Mouse (Mus musculus): ENCODE data around the gene Mcf2l. TPM values are rescaled to one million over a fixed set of nuclear protein-coding genes. Genes with fewer than 3 reads are reported as not detected.

Mcf2l gene
- polyA plus RNA-seq, 1 experiment from 2014 or later, result 140 TPM

GRCm38 (mm10) chr8:12962541-12963380 lies 89.2 kb downstream of the Mcf2l start:
- Histone ChIP-seq H3K9me3 (ENCODE audit: control insufficient read depth, low read length) (no peaks in the 10 kb centered on the region), H3K27me3 (ENCODE audit: control insufficient read depth, insufficient read depth, low read length) (no peaks in the 10 kb centered on the region), H3K4me1 (ENCODE audit: control insufficient read depth, insufficient read depth, low read length) (peaks cover 12% of the 10 kb centered on the region), H3K4me3 (ENCODE audit: low read depth, low read length) (no peak overlapping the region), H3K36me3 (ENCODE audit: control insufficient read depth, insufficient read depth, low read length) (peaks cover 22% of the 10 kb centered on the region), H3K9ac (replicated peaks; ENCODE audit: low read depth, low read length) (no peak overlapping the region), H3K4me2 (ENCODE audit: low read depth, low read length) (no peak overlapping the region), H3K27ac (ENCODE audit: low read depth, low read length) (no peak overlapping the region)
- no peak; the same call in 1 of the 2 replicates for ATAC-seq (ENCODE audit: low read depth)
- 72% methylated on average over 12 of the region's 13 CpGs for WGBS

GRCm38 (mm10) chr8:12976290-12976689 lies 102.7 kb downstream of the Mcf2l start:
- Histone ChIP-seq H3K4me2 (ENCODE audit: low read depth, low read length) (no peak overlapping the region), H3K27me3 (ENCODE audit: control insufficient read depth, insufficient read depth, low read length) (no peaks in the 10 kb centered on the region), H3K27ac (ENCODE audit: low read depth, low read length) (no peak overlapping the region), H3K4me3 (ENCODE audit: low read depth, low read length) (no peak overlapping the region), H3K4me1 (ENCODE audit: control insufficient read depth, insufficient read depth, low read length) (no peaks in the 10 kb centered on the region), H3K36me3 (ENCODE audit: control insufficient read depth, insufficient read depth, low read length) (peaks cover 66% of the 10 kb centered on the region), H3K9ac (replicated peaks; ENCODE audit: low read depth, low read length) (no peak overlapping the region), H3K9me3 (ENCODE audit: control insufficient read depth, low read length) (no peaks in the 10 kb centered on the region)
- ATAC-seq (ENCODE audit: low read depth), result no peak
- 86% methylated on average over 11 of the region's 11 CpGs for WGBS

GRCm38 (mm10) chr8:12976723-12977122 lies 103.1 kb downstream of the Mcf2l start:
- Histone ChIP-seq H3K9me3 (ENCODE audit: control insufficient read depth, low read length) (no peaks in the 10 kb centered on the region), H3K4me3 (ENCODE audit: low read depth, low read length) (no peak overlapping the region), H3K27ac (ENCODE audit: low read depth, low read length) (no peak overlapping the region), H3K9ac (replicated peaks; ENCODE audit: low read depth, low read length) (no peak overlapping the region), H3K27me3 (ENCODE audit: control insufficient read depth, insufficient read depth, low read length) (no peaks in the 10 kb centered on the region), H3K4me2 (ENCODE audit: low read depth, low read length) (no peak overlapping the region), H3K4me1 (ENCODE audit: control insufficient read depth, insufficient read depth, low read length) (no peaks in the 10 kb centered on the region), H3K36me3 (ENCODE audit: control insufficient read depth, insufficient read depth, low read length) (peaks cover 66% of the 10 kb centered on the region)
- WGBS, result 74% methylated on average over 5 of the region's 5 CpGs
- no peak for ATAC-seq (ENCODE audit: low read depth)

GRCm38 (mm10) chr8:12977325-12977724 lies 103.7 kb downstream of the Mcf2l start:
- no peaks in the 10 kb centered on the region for H3K9me3 ChIP-seq (ENCODE audit: control insufficient read depth, low read length)
- H3K9ac ChIP-seq (replicated peaks; ENCODE audit: low read depth, low read length), result no peak overlapping the region
- H3K4me2 ChIP-seq (ENCODE audit: low read depth, low read length), result no peak overlapping the region
- H3K4me1 ChIP-seq (ENCODE audit: control insufficient read depth, insufficient read depth, low read length), result no peaks in the 10 kb centered on the region
- peaks cover 66% of the 10 kb centered on the region for H3K36me3 ChIP-seq (ENCODE audit: control insufficient read depth, insufficient read depth, low read length)
- ATAC-seq (ENCODE audit: low read depth), result no peak
- H3K27me3 ChIP-seq (ENCODE audit: control insufficient read depth, insufficient read depth, low read length), result no peaks in the 10 kb centered on the region
- WGBS, result 83% methylated on average over 12 of the region's 12 CpGs
- no peak overlapping the region for H3K4me3 ChIP-seq (ENCODE audit: low read depth, low read length)
- no peak overlapping the region for H3K27ac ChIP-seq (ENCODE audit: low read depth, low read length)

- H3K9ac ChIP-seq (replicated peaks; ENCODE audit: low read depth, low read length), result no peak overlapping the region
- no peak overlapping the region for H3K4me3 ChIP-seq (ENCODE audit: low read depth, low read length)
- no peak for ATAC-seq (ENCODE audit: low read depth)
- peaks cover 61% of the 10 kb centered on the region for H3K36me3 ChIP-seq (ENCODE audit: control insufficient read depth, insufficient read depth, low read length)
- no peaks in the 10 kb centered on the region for H3K27me3 ChIP-seq (ENCODE audit: control insufficient read depth, insufficient read depth, low read length)
- H3K4me1 ChIP-seq (ENCODE audit: control insufficient read depth, insufficient read depth, low read length), result no peaks in the 10 kb centered on the region
- no peaks in the 10 kb centered on the region for H3K9me3 ChIP-seq (ENCODE audit: control insufficient read depth, low read length)
- H3K4me2 ChIP-seq (ENCODE audit: low read depth, low read length), result no peak overlapping the region
- 55% methylated on average over 2 of the region's 2 CpGs for WGBS
- no peak overlapping the region for H3K27ac ChIP-seq (ENCODE audit: low read depth, low read length)
Observed at GRCm38 (mm10) chr8:12978308-12978707, 104.7 kb downstream of the Mcf2l start.

DNA sequence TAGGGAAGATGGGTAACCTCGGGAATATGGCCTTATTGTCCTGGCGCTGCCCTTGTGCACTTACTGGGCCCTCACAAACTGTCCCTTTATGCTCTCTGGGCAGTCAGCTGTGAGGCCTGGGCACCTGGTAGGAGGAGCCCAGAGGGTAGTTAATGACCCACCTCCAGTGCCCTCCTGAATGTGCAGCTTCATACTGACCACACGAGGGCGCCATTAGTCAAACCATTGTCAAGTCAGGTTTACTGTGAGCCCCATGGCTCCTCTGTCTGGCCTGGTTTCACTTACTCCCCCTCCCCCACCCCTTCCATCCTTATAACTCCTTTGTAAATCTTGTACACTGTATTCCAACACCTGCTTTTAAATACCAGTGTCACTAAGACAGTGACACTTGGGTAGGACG lies 105.1 kb downstream of the Mcf2l start:
- peaks cover 56% of the 10 kb centered on the region for H3K36me3 ChIP-seq (ENCODE audit: control insufficient read depth, insufficient read depth, low read length)
- H3K9me3 ChIP-seq (ENCODE audit: control insufficient read depth, low read length), result no peaks in the 10 kb centered on the region
- H3K4me3 ChIP-seq (ENCODE audit: low read depth, low read length), result no peak overlapping the region
- H3K27ac ChIP-seq (ENCODE audit: low read depth, low read length), result no peak overlapping the region
- H3K27me3 ChIP-seq (ENCODE audit: control insufficient read depth, insufficient read depth, low read length), result no peaks in the 10 kb centered on the region
- ATAC-seq (ENCODE audit: low read depth), result peak; percentile 52; the same call in 1 of the 2 replicates
- no peak overlapping the region for H3K4me2 ChIP-seq (ENCODE audit: low read depth, low read length)
- WGBS, result 29% methylated on average over 5 of the region's 5 CpGs
- H3K4me1 ChIP-seq (ENCODE audit: control insufficient read depth, insufficient read depth, low read length), result no peaks in the 10 kb centered on the region
- H3K9ac ChIP-seq (replicated peaks; ENCODE audit: low read depth, low read length), result no peak overlapping the region

DNA sequence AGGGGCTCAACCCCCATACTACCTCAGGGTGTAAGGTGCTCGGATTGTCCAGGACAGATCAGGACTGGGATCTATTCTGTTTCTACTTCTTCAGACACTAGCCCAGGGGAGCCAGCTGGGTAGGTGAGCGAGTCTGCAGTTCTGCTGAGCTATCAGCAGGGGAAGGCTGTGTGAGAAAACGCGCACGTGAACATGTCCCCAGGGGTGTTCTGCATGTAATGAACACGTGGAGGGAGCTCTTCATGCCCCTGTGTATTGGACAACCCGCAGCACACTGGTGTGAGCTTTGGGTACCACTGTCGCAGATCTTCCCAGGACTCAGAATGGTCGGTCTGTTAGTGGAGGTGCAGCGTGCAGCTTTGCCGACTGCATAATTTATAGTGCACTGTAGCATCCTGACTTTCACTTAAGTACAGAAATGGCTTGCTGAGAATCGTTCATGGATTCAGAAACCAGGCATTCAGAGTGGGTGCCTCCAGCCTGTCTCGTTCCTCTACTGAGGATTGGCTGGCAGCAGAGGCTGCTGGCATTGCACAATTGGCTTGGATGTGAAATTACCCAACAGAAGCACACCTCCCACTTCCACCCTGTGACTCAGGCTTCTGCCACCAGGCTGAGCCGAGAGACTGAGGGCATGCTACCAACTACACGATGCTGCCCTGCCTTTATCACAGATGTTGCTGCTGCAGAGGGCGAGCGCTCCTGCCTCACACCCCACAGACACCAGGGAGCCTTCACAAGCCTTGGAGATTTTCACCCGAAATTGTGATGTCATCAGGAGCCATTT lies 110.3 kb downstream of the Mcf2l start:
- H3K4me3 ChIP-seq (ENCODE audit: low read depth, low read length), result no peak overlapping the region
- H3K9me3 ChIP-seq (ENCODE audit: control insufficient read depth, low read length), result no peaks in the 10 kb centered on the region
- whole genome bisulfite sequencing, result 73% methylated on average over 18 of the region's 18 CpGs
- H3K27me3 ChIP-seq (ENCODE audit: control insufficient read depth, insufficient read depth, low read length), result no peaks in the 10 kb centered on the region
- H3K36me3 ChIP-seq (ENCODE audit: control insufficient read depth, insufficient read depth, low read length), result peaks cover 27% of the 10 kb centered on the region
- no peak overlapping the region for H3K4me2 ChIP-seq (ENCODE audit: low read depth, low read length)
- no peaks in the 10 kb centered on the region for H3K4me1 ChIP-seq (ENCODE audit: control insufficient read depth, insufficient read depth, low read length)
- H3K27ac ChIP-seq (ENCODE audit: low read depth, low read length), result no peak overlapping the region
- ATAC-seq (ENCODE audit: low read depth), result no peak; the same call in 1 of the 2 replicates
- no peak overlapping the region for H3K9ac ChIP-seq (replicated peaks; ENCODE audit: low read depth, low read length)

DNA sequence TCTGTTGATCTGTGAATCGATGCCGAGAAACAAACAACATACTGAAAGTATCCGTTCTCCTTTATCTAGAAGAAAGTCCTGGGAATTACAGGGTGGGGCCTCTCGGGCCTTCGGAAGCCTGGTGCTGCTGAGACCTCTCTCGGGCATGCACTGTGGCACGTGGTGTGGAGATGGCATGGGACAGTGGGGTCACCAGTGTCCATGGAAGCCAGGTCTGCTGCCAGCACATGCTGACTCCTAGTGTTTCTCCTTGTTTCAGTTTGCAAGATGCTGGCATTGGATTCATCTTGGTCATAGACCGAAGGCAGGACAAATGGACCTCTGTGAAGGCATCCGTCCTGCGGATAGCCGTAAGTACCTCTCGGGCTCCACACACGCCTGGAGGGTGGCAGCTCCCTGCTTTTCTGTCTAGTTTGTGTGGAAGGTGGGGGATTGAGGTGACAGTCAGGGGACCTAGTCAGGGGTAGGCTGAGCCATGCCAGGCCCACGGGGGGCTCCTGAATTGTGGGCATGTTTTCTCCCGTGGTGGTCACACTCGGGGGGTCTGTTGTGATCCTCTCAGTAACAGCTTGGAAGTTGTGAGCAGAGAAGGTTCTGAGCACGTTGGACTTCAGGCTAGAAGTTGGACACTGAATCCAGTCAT lies 111.1 kb downstream of the Mcf2l start:
- Histone ChIP-seq H3K27ac (ENCODE audit: low read depth, low read length) (no peak overlapping the region), H3K27me3 (ENCODE audit: control insufficient read depth, insufficient read depth, low read length) (no peaks in the 10 kb centered on the region), H3K9ac (replicated peaks; ENCODE audit: low read depth, low read length) (no peak overlapping the region), H3K9me3 (ENCODE audit: control insufficient read depth, low read length) (no peaks in the 10 kb centered on the region), H3K4me3 (ENCODE audit: low read depth, low read length) (no peak overlapping the region), H3K4me2 (ENCODE audit: low read depth, low read length) (no peak overlapping the region), H3K36me3 (ENCODE audit: control insufficient read depth, insufficient read depth, low read length) (peaks cover 21% of the 10 kb centered on the region), H3K4me1 (ENCODE audit: control insufficient read depth, insufficient read depth, low read length) (no peaks in the 10 kb centered on the region)
- ATAC-seq (ENCODE audit: low read depth), result no peak
- 89% methylated on average over 17 of the region's 17 CpGs for WGBS

Data from neural tube, embryonic 14.5 days (tissue).